Mouse (Mus musculus) brain, embryonic 14.5 days (tissue): ENCODE measurements at regions not wholly inside any gene's neighbourhood (a gene's known extent, or its start where the extent isn't known, plus 50 kb on each side); places are given as distances from the start of the nearest gene placed in this dataset.

Experiments
- DNase-seq: peaks from one replicate; pipeline ENCODE4 v3.0.0-alpha.2; 2011; ENCODE audit warnings: low read depth
- CTCF ChIP-seq: fragments of 200-500 bp; IDR thresholded peaks from 2 replicates; pipeline ENCODE4 v1.5.1; 2012; ENCODE audit warnings: inconsistent platforms, mild to moderate bottlenecking, moderate library complexity, borderline replicate concordance; ENCODE audit not compliant: insufficient read depth, insufficient read length; ENCODE audit errors: extremely low read depth
- POLR2A ChIP-seq: fragments of 200-500 bp; IDR thresholded peaks from 2 replicates; pipeline ENCODE4 v1.6.1; 2012; ENCODE audit warnings: mild to moderate bottlenecking, inconsistent platforms, borderline replicate concordance; ENCODE audit not compliant: poor library complexity, insufficient read depth, insufficient read length, severe bottlenecking; ENCODE audit errors: extremely low read depth

GRCm38 (mm10) chrX:39189417-39189816 lies 156.7 kb upstream of the Cypt15 start:
- TF ChIP-seq POLR2A = no peak
- no peak for TF ChIP-seq CTCF
- DNase-seq = no peak

GRCm38 (mm10) chrX:39229683-39230082 lies 116.4 kb upstream of the Cypt15 start:
- peak; percentile 82 for DNase-seq
- TF ChIP-seq CTCF (no peak), POLR2A (no peak)

- no peak for DNase-seq
- TF ChIP-seq POLR2A = no peak
- no peak for TF ChIP-seq CTCF
These were observed 95.8 kb upstream of the Cypt15 start for GRCm38 (mm10) chrX:39250148-39250725.
